Mouse (Mus musculus) macrophage (primary cell): Measurements from ENCODE around the gene Smc3. TPM values are rescaled to one million over a fixed set of nuclear protein-coding genes. Genes with fewer than 3 reads are reported as not detected.
"Not testable (repeated sequence)": the region's sequence is repeated elsewhere in the genome, so short reads cannot be mapped to it uniquely, and the experiment has no call there.

ENCODE experiments used
- H3K27ac ChIP-seq: fragments of 350-480 bp; formaldehyde crosslinking; 2 replicates; pipeline ENCODE4 v1.9.0; 2021
- H3K36me3 ChIP-seq: fragments of 350-480 bp; formaldehyde crosslinking; 2 replicates; pipeline ENCODE4 v1.9.0; 2021; ENCODE audit errors: inconsistent target
- H3K4me3 ChIP-seq: fragments of 350-480 bp; formaldehyde crosslinking; 2 replicates; pipeline ENCODE4 v1.9.0; 2021; ENCODE audit errors: inconsistent target
- H3K79me2 ChIP-seq: fragments of 350-480 bp; formaldehyde crosslinking; 2 replicates; pipeline ENCODE4 v1.9.0; 2021; ENCODE audit errors: inconsistent target
- WGBS: methylation state at CpG from one replicate; pipeline ENCODE4 v1.1.7; 2026; ENCODE audit warnings: inconsistent platforms; ENCODE audit not compliant: missing documents; 5-methylcytosine and 5-hydroxymethylcytosine counted together
- polyA plus RNA-seq: library from polyadenylated mRNA; stranded (reverse); fragments of 250-400 nt; gene quantifications from 3 replicates; pipeline ENCODE4 v1.2.4, GENCODE M21; 2018; ENCODE audit warnings: inconsistent platforms

Smc3 gene
- polyA plus RNA-seq, 1 experiment from 2014 or later, result 35.2 TPM

DNA sequence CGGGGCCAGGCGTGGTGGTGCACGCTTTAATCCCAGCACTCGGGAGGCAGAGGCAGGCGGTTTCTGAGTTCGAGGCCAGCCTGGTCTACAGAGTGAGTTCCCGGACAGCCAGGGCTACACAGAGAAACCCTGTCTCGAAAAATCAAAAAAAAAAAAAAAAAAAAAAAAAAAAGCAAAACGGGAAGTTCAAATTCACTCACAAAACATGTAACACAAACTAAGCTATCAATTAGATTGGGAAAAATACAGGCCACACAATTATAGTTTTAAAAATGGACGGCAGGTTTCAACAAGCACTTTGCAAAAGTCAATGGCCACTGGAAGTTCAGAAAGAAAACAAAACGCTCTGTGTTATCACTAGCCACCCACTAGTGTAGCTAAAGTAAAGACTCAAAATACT, 56.2 kb downstream of the Smc3 start:
- not testable (repeated sequence) for H3K27ac ChIP-seq, H3K36me3 ChIP-seq, H3K4me3 ChIP-seq, H3K79me2 ChIP-seq
- WGBS, result 58% methylated on average over 8 of the region's 11 CpGs

GRCm38 (mm10) chr19:53657437-53657836, 57.2 kb downstream of the Smc3 start:
- H3K79me2 ChIP-seq, result no peaks in the 10 kb centered on the region
- H3K36me3 ChIP-seq, result no peaks in the 10 kb centered on the region
- 95% methylated on average over 5 of the region's 5 CpGs for WGBS
- no peak overlapping the region for H3K4me3 ChIP-seq
- H3K27ac ChIP-seq, result no peak overlapping the region

DNA sequence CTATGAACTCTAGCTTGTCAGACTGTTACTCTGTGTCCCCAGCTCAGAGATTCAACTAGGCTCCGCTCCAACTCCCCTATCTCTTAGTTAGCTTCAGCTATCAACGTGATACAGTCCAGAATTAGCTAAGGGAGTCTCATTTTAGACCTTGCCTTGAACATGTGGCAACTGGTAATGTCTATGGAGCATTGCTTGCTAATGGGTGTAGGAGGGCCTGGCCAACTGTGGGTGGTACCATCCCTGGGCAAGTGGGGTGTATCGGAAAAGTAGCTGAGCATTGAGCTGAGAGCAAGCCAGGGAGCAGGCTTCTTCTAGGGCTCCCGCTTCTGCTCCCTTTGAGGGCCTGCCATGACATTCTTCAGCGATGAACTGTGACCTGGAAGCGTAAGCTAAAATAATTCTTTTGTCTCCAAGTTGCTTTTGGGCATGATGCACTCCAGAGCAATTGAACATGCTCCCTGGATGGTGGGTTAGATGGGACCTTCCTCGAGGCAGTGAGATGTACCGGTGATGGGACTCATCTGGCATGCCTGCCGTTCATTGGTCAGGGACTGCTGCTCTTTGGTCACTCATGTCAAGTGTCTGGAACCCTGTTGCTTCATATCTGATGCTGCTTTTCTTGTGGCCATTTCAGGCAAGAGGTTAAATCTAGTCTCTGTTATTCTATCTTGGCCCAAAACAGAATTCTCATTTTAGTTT, 60.7 kb downstream of the Smc3 start:
- H3K79me2 ChIP-seq, result no peaks in the 10 kb centered on the region
- no peak overlapping the region for H3K27ac ChIP-seq
- H3K4me3 ChIP-seq, result no peak overlapping the region
- no peaks in the 10 kb centered on the region for H3K36me3 ChIP-seq
- 89% methylated on average over 9 of the region's 9 CpGs for WGBS

DNA sequence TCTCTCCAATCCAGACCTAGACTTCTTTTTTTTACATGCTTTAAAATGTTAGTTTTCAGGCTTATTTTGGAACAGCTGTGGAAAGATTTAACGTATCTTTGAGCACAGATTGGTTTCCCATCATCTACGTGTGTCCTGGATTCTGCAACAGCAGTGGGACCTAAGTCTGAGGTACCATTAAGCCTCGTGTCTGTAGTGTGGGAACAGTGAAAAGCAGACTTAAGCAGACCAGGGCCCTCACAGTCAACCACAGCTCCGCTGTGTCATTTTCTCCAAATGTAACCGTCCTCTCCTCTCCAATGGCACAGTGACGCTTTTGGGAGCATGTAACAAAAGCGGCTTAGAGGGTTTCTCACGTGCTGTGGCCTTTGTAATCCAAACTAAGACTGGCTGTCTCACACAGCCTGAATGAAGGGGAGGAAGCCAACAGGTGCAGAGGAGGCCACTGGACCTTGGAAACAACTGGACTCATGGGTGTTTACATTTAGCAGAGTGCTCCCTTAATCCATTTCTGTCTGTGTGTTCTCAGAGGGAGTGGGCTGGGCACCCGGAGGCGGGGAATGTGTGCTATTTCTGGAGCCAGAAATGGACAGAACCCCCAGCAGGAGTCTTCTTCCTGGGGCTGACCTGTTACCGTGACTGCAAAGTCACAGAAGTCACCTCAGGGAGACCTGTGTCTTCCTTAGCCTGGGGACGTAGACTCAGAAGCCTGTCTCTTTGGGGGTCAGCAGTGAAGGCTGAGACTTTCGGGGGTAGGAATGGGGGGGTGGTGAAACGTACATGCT, 61.9 kb downstream of the Smc3 start:
- 87% methylated on average over 14 of the region's 14 CpGs for WGBS
- Histone ChIP-seq H3K27ac (no peak overlapping the region), H3K79me2 (no peaks in the 10 kb centered on the region), H3K4me3 (no peak overlapping the region), H3K36me3 (no peaks in the 10 kb centered on the region)

DNA sequence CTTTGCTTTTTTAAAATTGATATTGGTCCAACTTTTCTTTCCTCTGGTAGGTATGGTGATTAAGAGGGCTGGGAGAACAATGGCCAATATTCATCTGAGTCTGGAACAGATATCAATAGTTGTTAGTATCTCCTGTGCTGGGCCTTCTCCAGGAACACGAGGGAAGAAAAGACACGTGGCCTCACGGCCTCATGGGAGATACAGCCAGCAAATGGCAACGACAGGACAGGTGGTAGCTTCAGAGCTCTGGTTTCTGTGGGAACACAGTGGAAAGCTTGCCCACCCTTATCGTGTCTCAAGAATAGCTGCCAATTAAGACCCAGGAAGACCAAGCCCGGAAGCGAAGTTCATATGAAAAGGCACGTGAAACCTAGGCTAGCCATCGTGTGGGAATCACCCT, 64.6 kb downstream of the Smc3 start:
- Histone ChIP-seq H3K27ac (no peak overlapping the region), H3K4me3 (no peak overlapping the region), H3K79me2 (no peaks in the 10 kb centered on the region), H3K36me3 (no peaks in the 10 kb centered on the region)
- 92% methylated on average over 9 of the region's 9 CpGs for WGBS

DNA sequence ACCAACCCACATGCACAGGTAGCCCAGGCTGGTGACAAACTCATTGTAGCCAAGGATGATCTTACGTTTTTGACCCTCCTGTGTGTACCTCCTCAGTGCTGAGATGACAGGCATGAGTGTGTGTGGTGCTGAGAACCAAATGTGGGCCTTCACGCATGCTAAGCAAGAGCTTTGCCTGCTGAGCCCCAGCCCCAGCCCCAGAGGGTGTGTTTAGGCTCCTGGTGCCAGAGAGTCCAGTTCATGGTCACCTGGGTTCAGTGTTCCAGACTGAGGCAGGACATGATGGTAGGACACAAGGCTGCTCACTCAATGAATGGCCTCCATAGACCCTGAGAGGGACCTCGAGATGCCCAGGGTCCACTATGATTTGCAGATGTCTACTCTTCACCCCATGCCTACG, 65.2 kb downstream of the Smc3 start:
- 80% methylated on average over 4 of the region's 4 CpGs for WGBS
- Histone ChIP-seq H3K79me2 (no peaks in the 10 kb centered on the region), H3K36me3 (no peaks in the 10 kb centered on the region), H3K27ac (no peak overlapping the region), H3K4me3 (no peak overlapping the region)

DNA sequence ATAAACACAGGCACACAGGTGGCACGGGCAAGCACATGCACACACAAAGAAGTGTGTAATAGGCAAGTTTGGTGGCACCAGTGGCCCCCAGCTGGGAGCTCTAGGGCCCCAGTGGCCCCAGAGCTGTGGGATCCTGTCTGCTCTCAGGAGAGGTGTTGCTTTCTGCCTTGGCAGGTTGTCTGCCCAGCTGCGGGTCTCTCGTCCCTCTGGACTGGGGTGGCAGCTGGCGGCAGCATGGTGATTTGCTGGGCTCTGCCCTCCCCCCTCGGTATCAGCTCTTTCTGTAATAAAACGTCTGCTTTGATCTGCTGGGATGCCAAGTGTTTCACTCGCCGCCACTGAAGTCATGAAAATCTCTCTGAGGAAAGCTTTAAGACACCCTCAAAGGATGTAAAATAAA, 66.5 kb downstream of the Smc3 start:
- H3K27ac ChIP-seq, result no peak overlapping the region
- no peaks in the 10 kb centered on the region for H3K79me2 ChIP-seq
- no peak overlapping the region for H3K4me3 ChIP-seq
- 73% methylated on average over 8 of the region's 8 CpGs for WGBS
- no peaks in the 10 kb centered on the region for H3K36me3 ChIP-seq

DNA sequence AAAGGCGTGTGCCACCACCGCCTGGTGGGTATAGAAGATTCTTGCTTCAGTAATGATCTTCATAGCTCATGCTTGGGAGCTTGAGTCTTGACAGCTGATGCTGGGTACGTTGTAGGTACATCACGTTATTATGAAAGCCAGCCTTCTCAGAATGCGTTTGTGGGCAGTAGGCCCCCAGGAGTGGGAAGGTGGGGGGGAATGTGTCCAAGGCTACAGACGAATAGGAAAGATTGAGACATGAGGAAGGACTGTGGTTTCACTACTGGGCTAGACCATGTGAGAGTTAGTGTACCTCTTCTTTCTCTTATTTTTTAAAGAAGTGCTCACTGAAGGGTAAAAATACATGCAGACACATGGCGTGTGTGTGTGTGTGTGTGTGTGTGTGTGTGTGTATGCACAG, 68.6 kb downstream of the Smc3 start:
- 34% methylated on average over 7 of the region's 7 CpGs for WGBS
- H3K36me3 ChIP-seq, result no peaks in the 10 kb centered on the region
- no peaks in the 10 kb centered on the region for H3K79me2 ChIP-seq
- no peak overlapping the region for H3K4me3 ChIP-seq
- H3K27ac ChIP-seq, result no peak overlapping the region

- Histone ChIP-seq H3K36me3 (no peaks in the 10 kb centered on the region), H3K27ac (no peak overlapping the region), H3K4me3 (no peak overlapping the region), H3K79me2 (no peaks in the 10 kb centered on the region)
- WGBS, result 87% methylated on average over 12 of the region's 12 CpGs
Measured at GRCm38 (mm10) chr19:53670625-53671141, 70.5 kb downstream of the Smc3 start.

- no peak overlapping the region for H3K4me3 ChIP-seq
- WGBS, result 82% methylated on average over 3 of the region's 3 CpGs
- H3K36me3 ChIP-seq, result no peaks in the 10 kb centered on the region
- H3K27ac ChIP-seq, result no peak overlapping the region
- no peaks in the 10 kb centered on the region for H3K79me2 ChIP-seq
Measured at GRCm38 (mm10) chr19:53671432-53671831, 71.2 kb downstream of the Smc3 start.

DNA sequence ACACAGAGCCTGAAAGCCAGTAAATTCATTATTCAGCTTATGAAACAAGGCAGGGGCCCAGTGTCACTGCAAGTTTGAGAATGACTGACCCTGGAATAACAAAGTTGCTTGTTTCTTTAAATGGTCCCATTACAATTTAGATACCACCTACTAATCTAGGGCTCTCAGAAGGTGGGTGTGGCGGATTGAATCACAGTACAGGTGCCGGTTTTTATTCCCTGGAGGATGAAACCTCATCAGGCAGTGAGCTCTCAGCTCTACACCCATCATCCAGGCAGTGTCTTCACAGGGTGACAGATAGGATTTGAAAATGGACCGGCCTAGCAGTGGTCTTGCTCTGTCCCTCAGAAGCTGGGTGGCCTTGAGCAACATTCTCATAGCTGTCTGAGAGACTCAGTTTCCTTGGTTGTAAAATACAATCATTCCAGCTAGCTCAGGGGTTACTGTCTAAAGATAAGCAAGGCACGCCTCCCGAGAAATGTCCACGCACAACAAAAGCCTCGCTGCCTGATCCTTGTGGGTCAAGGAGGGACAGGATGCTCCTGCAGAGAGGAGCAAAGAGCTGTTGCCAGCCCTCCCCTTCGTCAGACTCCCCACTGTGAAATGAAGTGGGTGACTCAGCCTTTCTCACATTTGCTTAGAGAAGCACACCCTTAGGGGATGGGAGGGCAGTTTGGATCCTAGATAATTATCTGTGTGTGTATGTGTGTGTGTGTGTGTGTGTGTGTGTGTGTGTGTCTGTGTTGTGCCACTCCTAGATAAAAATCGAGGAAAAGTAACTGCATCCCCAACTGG, 74.1 kb downstream of the Smc3 start:
- 47% methylated on average over 9 of the region's 9 CpGs for WGBS
- Histone ChIP-seq H3K4me3 (no peak overlapping the region), H3K79me2 (no peaks in the 10 kb centered on the region), H3K36me3 (no peaks in the 10 kb centered on the region), H3K27ac (no peak overlapping the region)

DNA sequence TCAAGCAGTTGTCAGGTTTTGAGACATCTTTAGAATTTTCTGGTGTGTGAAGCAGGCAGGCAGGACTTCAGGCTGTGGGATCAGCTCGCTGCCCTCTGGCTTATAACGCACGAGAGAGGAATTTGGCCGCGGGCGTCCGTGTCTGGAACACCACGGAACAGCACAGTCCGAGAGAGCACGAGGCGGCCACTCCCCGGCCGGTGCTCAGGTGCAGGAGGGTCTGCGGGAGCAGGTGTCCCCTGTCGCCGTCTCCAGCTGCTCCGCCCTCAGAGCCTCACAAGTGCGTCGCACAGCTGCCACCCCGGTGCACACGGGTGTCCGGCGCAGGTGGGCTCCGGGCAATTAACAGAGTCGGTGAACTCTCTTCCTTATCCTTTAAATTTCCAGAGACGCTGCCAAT, 76.0 kb downstream of the Smc3 start:
- Histone ChIP-seq H3K36me3 (no peaks in the 10 kb centered on the region), H3K79me2 (no peaks in the 10 kb centered on the region), H3K4me3 (no peak overlapping the region), H3K27ac (no peak overlapping the region)
- 4% methylated on average over 26 of the region's 26 CpGs for WGBS

- 3% methylated on average over 75 of the region's 82 CpGs for WGBS
- no peaks in the 10 kb centered on the region for H3K79me2 ChIP-seq
- H3K4me3 ChIP-seq, result no peak within 1 kb of the TSS
- H3K36me3 ChIP-seq, result no peaks in the 10 kb centered on the region
- no peak within 1 kb of the TSS for H3K27ac ChIP-seq
Measured at GRCm38 (mm10) chr19:53676718-53677634, 76.8 kb downstream of the Smc3 start, which contains the start of gene Rbm20. TSS of gene Rbm20 (plus strand) at chr19:53677306.

GRCm38 (mm10) chr19:53679194-53679593, 79.0 kb downstream of the Smc3 start:
- WGBS, result 95% methylated on average over 9 of the region's 9 CpGs
- Histone ChIP-seq H3K4me3 (no peak overlapping the region), H3K36me3 (no peaks in the 10 kb centered on the region), H3K27ac (no peak overlapping the region), H3K79me2 (no peaks in the 10 kb centered on the region)
